Mouse (Mus musculus): Measurements from ENCODE around the gene Nt5c3b.

The Nt5c3b gene

DNA sequence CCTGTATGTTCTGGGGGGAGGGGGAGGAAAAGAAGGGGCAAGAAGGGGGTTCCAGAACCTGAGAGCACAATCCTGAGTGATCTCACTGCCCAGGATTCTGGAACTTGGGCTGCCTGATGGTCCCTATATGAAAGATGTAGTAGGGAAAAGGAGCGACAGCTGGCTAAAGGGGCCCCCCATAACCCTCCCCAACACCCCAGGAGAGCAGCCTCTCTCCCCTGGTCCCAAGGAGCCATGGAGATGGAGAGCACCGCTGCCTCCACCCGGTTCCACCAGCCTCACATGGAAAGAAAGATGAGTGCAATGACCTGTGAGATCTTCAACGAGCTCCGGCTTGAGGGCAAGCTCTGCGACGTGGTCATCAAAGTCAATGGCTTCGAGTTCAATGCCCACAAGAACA, at the start of gene Nt5c3b, which contains the start of gene Klhl10:
Nt5c3b (minus strand) TSS at position 12 of the 400 bp plus-strand sequence.
Klhl10 (plus strand) TSS at position 121 of the 400 bp plus-strand sequence.
- in situ Hi-C loops (cut with MboI, MseI): no loop called here

DNA sequence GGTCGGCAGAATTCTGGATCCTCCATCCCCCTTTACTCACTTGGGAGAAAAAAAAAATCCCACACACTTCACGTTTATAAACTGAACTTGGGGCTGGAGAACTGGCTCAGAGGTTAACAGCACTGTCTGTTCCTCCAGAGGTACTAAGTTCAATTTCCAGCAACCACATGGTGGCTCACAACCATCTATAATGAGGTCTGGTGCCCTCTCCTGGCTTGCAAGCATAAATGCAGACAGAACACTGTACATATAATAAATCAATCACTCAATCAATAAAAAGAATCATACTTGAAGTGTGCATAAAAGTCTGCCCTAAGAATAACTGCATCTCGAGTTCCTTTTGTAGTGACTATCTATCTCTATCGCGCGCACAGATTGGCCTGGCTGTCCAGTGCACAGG, 49.3 kb upstream of the Nt5c3b start:
- in situ Hi-C loops (cut with MboI, MseI): no loop called here

DNA sequence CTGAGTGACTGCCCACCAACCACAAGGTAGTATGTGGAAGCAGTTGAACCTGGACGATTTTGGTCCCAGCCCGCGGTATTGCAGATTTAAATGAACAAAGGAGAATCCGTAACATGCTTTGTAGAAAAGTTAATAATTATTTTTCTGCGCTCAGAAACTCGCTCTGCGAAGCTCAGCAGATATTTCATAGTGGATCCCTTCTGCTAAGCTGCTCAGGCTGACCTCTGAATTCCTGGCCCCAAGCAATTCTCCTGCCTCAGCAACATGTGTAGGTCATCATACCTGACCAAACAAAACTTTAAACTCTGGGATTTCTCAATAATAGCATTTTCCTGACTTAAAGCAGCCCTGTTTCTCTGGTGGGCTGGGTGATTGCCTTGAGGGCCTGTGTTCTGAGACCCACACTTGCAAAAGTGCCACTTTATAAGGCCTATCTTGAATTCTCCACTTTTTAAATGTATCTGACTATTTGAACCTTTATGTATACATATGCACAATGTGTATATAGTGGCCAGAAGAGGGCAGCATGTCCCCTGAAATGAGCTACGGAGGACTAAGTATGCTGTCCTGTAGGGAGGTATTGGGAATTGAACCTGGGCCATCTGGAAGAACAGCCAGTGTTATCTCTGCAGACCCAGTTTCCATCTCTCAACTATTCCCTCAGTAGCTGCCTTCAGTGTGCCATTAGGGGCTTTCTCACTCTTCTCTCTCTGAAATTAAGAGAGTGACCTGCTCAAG, 44.4 kb upstream of the Nt5c3b start:
- in situ Hi-C loops (cut with MboI, MseI): no loop called here

DNA sequence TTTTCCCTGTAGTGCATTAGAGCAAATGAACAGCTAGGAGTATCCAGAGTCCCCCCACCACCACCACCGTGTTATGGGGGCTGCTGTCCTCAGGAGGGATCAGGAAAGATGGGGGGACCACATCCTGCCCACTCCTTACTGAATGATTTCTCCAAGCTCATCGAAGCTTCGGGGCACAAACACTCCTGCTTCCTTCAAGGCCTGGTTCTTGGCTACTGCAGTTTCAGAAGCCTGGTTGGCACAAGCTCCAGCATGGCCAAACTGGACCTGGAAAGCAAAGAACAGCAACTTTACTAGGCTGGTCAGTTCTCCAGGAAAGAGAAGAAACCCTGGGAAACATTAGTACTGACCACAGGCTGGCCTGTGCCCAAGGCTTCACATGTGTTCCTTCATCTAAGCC, 42.9 kb upstream of the Nt5c3b start:
- in situ Hi-C loops (cut with MboI, MseI): loop anchor here (5.0 kb wide), 1 partner anchor 38 kb away; no protein-coding TSS in a partner anchor

DNA sequence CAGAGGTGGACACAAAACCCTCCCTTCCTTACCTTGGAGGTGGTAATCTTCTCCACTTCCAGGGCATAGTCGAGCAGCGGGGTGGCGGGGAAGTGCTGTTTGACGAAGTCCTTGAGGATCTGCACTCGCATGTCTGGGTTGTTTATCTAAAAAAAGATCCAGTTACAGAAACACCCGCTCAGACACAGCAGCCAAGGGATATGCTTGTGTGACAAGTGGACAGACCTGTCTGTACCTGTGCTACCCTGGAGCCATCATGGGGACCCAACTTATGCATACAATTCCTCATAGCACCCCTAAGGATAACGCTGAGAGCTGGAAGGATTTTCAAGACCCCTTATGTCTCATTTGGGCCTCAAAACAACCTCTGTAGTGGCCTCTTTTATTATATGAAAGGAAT, 37.5 kb upstream of the Nt5c3b start:
- in situ Hi-C loops (cut with MboI, MseI): no loop called here

DNA sequence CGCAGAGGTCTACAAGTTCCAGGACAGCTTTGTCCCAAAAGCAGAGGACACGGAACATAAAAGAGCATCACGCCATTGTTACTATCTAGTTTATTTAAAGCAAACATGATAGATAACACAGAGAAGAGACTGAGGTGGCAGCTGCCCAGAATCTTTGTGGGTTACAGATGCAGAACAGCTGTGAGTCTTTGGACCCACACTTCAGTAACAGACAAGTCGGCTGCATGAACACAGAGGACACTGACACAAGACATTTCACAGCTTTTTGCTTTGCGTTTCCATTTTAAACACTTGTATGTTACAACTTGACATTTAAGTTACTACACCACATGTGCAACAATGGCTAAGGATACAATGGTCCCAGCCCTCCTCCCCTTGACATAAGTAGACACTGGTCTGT, 34.7 kb upstream of the Nt5c3b start:
- in situ Hi-C loops (cut with MboI, MseI): no loop called here

DNA sequence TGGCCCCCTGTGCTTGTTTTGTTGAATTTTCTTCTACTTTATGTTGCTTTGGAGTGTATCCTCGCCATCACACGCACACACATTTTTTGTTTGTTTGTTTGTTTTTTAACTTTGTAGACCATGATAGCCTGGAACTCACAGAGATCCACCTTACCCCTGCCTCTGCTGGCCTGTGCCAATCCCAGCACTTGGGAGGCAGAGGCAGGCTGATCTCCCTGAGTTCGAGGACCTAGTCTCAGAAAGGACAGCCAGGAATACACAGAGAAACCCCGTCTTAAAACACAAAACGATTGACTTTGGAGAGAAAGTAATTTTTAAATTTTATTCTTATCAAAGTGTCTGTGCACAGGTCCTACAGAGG, 31.3 kb upstream of the Nt5c3b start:
- in situ Hi-C loops (cut with MboI, MseI): no loop called here

DNA sequence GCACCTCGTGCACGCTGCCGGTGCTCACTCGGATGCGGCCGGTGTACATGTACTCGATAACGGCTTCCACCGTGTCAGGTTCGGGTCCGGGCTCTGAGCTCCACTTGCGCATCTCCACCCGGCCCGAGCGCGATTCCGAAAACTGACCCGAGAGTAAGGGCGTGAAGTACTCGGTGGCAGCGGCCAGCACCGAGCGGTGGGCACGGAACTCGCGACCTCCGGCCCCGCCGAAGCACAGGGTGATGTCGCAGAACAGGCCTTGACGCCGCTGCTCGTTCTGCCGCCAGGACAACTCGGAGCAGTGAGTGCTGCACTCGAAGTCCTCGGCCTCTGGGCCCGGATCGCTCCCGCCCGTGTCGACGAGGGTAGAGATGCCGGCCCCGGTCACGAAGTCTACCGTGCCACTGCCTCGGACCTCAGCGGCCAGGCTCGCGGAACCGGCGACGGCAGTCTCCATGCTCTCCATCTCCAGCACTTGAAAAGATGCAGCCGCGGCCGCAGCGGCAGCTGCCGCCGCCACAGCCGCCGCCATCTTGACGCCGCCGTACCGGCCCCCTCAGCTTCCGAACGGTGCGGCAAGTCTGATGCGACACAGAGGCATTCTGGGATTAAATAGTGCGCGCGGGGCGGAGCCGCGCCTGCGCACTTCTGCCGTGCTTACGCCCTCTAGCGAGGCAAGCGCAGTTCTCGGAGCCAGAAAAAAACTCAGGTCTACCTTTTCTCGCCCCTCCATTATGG, 30.8 kb upstream of the Nt5c3b start, which contains the start of gene Klhl11:
Klhl11 (minus strand) TSS at position 545 of the 738 bp plus-strand sequence.
- in situ Hi-C loops (cut with MboI, MseI): no loop called here

DNA sequence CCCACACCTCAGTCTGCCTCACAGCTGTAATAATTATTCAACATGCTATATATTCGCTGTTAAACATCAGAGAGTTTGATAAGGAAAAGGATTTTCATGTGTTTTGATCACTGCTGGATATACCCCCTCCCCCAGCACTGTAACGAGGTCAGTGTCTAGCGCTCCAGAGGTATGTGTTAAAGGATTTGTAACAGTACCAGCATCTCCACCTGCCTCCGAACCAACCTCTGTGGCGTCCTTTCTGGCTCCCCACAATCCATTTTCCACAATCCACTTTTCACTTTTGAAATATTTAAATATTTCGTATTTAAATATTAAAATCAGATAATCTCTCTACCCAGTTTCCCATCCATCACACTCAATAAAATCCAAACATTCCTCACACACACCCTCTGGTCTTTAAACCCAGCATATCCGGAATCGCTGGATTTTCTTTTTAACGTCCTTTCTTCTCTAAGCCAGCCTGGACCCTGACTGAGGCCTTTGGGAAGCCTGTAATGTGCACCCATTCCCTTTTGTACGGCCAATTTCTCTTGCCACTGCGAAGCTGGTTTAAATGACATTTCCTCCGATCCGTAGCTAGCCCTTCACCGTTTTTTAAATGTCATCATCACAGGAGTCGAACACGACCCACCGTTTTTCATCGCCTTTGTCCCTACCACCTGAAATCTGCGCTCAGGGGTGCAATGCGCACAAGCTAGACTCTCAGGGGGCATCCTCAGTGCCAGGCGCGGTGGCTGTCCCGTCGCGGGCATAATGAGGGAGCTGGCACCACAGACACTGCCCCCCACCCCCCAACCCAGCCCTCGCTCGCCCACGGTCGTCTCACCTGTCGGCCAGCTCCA, 30.0 kb upstream of the Nt5c3b start:
- in situ Hi-C loops (cut with MboI, MseI): no loop called here

DNA sequence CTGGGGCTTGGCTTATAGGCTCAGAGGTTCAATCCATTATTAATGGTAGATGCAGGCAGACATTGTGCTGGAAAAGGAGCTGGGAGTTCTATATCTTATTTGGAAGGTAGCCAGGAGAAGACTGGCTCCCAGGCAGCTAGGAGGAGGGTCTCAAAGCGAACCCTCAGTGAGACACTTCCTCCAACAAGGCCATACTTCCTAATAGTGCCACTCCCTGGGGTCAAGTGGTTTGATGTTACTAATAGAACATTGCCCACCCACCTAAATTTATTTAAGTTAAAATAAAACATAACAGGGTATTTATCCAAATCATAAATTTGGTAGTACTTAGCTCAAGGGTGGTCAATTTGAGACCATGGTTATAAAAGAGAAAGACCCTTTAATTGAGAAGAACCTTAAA, 24.2 kb upstream of the Nt5c3b start:
- in situ Hi-C loops (cut with MboI, MseI): no loop called here

DNA sequence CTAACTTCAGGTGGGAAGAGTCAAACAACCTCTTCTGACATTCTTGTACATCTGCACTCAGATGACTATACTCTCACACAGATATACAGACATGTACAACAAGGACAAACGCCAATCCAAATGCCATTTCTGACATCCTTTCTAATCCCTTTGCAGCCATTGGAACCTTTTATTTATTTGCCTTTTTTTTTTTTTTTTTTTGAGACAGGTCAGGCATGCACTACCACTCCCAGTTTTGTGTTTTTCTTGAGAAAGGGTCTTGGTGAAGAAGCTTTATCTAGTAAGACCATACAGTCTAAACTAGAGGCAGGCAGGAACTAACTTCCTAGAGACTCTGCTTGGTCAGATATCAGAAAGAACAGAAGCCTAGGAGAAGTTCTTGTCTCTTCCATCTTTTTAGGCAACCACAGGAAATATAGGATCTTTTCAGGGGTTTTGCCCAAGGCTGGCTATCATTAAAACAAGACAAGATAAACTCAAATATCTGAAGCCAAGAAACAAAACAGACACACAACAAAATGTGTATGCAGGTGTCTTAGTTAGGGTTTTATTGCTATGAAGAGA, 23.7 kb upstream of the Nt5c3b start:
- in situ Hi-C loops (cut with MboI, MseI): no loop called here

DNA sequence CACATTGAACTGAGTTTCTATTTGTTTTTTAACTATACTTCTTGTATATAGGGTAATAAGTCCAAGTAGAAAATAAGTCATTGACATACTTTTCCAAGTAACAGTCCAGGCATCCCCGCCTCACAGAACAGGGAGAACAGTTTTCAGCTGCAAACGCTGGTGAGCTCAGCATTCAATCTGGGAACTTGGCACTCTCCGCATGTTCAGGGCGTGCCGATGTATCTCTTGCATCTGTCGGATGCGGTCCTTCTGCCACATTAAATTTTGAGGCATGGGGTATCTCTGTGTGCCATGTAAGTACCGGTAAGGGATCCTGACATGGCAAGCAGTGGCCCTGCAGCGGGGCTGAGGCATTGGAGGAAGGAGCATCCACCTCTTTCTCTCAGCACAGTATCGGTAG, 21.1 kb upstream of the Nt5c3b start:
- in situ Hi-C loops (cut with MboI, MseI): no loop called here

DNA sequence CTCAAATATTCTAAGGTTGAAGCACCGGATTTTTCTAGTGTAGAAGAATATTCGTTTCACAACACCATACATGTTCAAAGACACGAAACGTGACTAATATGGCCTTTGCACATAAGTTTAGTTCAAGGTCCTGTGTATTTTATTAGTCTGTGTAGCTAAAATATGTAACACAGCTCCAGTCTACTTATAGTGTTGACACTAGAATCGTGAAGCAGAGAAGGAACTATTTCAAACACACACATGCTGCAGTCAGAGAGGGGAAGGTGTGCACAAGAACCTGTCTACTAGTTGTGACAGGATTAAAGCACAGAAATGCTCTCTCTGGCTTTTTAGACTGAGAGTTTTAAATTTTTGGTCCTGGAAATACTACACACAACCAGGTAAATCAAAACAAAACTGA, 16.1 kb upstream of the Nt5c3b start:
- in situ Hi-C loops (cut with MboI, MseI): no loop called here

DNA sequence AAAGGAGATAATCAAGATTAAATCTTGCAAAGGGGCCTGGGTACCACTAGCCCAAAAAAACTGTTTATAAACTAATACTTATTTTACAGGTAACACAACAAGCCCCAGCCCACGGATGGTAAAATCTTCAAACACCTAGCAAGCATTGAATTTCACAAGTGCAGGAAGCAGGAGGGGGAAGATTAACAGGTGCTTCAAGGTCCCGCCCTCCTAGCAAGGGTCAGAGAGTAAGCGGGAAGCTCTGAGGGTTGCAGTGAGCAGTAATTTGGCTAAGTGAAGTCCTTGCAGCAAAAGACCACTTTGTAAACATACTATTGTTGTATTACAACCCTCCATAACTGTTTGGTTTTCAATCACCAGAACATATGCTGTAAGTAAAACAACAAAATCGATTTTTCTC, 15.6 kb upstream of the Nt5c3b start:
- in situ Hi-C loops (cut with MboI, MseI): no loop called here

DNA sequence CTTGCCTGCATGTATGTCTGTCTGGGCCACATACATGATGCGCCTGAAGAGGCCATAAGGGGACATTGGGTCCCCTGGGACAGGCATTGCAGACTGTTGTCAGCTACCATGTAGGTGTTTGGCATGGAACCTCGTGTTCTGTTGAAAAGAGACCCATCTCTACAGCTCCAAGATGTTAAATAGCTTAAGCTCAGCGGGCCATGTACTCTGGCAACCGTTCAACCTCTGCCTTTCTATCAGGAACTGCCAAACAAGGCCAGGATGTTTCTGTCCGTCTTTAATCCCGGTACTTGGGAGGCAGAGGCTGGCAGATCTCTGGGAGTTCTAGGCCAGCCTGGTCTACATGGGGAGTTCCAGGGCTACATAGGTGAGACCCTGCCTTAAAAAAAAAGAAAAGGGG, 1.0 kb upstream of the Nt5c3b start:
- in situ Hi-C loops (cut with MboI, MseI): no loop called here

DNA sequence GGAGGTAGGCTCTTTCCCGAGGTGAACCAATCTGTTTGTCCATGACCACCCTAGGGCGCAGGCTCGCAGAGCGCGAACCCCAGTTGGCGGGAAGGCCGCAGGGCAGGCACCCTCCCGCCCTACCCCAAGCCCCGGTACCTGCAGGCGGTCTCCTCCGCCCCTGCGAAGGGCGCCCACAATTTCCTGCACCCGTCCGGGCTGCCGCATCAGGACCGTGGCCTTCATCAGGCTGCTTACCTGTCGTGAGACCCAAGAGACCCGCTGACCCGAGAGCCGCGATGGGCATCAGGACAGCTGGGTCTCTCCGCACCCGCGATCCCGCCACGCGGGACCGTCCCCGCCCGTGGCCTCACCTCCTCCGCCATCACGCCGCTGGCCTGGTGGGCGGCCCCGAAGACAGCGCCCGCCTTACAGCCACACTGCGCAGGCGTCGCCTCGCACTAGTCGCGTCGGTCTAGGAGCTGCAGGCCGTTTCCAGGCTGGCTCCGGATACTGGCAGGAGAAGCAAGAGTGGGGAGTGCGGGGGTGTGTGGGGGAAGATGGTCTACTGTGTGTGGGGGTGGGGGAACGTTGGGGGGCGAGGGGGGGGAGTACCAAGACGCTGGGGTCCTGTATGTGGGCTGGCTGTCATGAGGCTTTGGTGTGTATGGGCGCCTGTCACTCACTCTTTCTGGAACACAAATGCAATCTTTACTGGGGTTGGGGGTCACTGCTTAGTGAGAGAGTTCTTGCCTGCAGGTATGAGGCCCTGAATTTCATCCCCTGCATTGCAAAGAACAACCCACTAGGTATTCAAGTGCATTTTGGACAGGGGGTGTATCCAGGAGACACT, 701 bp downstream of the Nt5c3b start:
- in situ Hi-C loops (cut with MboI, MseI): no loop called here

DNA sequence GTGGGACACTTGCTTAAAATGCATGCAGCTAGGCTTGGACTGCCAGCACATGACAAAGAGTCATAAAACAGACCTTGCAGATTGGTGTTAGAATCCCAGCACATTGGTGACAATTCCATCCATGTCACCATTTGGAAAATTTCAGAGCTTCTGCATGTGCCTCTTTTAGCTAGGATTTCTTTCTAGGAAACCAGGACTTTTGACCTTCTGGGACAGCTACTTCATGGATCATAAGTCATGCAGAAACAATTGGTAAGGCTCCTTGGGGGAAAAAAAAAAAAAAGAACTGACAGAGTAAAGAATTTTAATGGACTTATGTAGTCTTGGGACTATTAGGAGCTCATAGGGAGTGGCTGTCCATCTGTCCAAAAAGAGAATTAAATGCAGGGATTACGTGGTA, 3.7 kb downstream of the Nt5c3b start:
- in situ Hi-C loops (cut with MboI, MseI): no loop called here

DNA sequence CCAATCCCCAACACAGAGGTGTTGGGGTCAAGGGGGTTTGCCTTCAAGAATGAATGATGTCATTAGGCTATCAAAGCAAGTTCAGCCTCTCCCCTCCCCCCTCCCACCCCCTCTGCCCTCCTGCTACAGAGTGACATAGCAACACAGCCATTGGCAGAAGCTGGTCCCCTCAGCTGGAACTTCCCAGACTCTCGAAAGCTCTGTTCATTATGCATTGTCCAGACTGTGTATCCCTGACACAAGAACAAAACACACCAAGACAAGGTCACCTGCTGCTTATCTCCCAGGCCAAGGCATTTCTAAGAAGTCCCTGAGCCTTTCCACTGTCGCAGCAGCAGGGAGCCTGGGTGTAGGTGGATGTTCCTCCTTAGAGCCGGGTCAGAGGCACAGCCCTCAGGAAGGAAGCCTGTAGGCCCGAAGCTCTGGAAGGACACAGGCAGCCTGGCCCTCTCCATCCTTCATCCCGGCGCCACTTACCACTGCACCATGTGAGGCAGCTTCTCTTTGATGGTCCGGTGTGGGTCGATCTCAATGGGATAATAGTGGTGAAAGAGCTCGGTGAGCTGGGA, 5.8 kb downstream of the Nt5c3b start:
- in situ Hi-C loops (cut with MboI, MseI): no loop called here

DNA sequence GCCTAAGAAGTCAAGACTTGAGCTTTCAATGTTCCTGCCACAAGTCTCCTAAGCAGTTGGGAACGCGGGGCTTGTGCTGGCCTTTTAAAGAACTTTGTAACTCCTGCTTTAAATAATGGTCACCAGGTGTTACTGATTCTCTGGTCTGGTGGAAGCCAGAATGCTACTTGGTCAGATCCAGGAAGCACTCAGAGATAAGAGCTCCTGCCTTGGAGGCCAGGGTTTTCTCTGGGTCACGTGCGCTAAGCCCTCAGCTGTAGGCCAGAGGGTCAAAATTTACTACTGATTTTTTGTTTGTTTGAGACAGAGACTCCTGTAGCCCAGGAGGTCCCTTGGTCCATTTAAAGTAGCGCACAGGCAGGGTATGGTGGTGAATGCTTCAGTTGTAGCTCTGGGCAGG, 9.6 kb downstream of the Nt5c3b start:
- in situ Hi-C loops (cut with MboI, MseI): no loop called here

DNA sequence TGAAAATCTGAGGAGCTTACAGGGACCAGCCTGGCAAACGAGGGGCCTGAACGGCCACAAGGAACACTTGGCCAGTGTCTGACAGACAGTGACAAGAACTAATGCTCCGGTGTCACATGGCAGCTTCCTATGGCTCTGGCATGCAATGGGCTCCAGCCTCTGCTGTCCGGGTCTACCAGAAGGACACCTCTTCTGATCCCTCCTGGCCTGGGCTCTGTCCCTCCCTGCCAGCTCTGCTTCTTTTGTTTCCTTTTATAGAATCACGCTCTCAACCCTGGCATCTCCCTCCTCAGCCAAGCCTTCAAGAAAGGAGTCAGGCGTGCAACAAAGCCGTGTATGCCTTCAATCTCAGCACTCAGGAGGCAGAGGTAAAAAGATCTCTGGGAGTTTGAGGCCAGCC, 11.6 kb downstream of the Nt5c3b start:
- in situ Hi-C loops (cut with MboI, MseI): no loop called here

All from T-helper 1 cell (primary cell).